Mouse (Mus musculus) adrenal gland, adult 2 months (tissue): ENCODE measurements around the gene Rps18. TPM values are rescaled to one million over a fixed set of nuclear protein-coding genes. Genes with fewer than 3 reads are reported as not detected.

Experiments used
- DNase-seq: peaks from one replicate; pipeline ENCODE4 v3.0.0; 2021
- polyA plus RNA-seq: library from polyadenylated mRNA; depleted of rRNA; stranded (reverse); fragments of >200 nt; gene quantifications from 2 replicates; pipeline ENCODE4 v1.2.3, GENCODE M21; 2012
- total RNA-seq, 2 experiments: library from RNA; stranded (reverse); gene quantifications; 2 replicates each; pipeline ENCODE4 v1.2.3; 2021

The Rps18 gene
- total and polyA plus RNA-seq, 3 experiments = 176 to 790 (median 541) TPM

DNA sequence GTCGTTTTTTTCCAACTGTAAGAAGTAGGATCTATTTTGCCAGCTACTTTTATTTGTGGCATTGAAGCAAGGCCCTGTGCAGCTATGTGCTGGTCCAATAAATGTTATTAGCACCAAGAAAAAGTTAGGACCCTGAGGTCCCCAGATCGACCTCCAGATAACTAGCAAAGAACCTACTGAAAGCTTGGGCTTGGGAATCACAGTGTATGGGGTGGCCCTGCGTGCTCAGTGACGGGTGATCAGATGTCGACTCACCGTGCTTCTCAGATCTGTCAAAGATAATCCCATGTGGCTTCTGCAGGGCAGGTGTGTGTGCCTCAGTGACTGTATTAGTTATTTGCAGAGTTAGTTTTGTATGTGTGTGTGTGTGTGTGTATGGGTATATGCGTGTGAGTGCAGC is 34.4 kb downstream of the Rps18 start:
- no peak for DNase-seq

- DNase-seq = peak; percentile 88
Measured at GRCm38 (mm10) chr17:33920282-33921097, 35.3 kb downstream of the Rps18 start.

DNA sequence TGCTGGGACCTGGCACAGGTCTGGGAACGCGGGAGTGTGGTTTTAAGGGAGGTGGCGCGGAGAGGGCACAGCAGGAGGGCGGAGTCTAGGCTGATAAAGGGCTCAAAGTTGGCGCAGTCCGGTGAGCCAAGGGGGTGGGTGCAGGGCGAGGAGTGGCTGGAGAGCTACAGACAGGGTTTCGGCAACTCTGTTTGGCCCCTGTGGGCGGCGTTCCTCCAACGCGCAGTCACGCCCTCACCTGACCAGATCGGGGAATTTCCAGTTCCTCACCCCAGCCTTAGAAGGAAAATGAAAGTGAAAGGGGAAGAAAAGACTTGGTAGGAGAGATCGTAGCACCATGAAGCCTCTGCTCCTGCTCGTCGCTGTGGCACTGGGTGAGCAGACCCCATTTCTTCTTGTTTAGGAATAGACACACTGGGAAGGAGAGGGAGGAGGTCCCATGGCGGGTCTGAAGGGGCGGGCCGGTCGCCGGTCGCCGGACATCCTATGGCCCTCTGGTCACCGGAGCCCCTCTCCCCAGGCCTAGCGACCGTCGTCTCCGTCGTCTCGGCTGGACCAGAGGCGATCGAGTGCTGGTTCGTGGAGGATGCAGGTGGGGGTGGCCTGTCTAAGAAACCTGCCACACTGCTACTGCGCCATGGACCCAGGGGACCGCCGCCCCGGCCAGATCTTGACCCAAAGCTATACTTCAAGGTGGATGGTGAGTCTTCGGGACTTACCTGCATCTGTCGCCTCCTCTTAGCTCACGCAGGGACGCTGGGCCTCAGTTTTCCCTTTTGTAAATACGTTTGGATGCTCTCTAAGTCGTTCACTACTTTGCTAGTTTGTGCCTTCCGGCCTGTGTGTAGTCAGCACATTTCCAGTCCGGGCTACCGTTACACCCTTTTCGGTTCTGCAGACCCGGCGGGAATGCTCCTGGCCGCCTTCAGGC is 36.2 kb downstream of the Rps18 start:
- DNase-seq = peak; percentile 93

DNA sequence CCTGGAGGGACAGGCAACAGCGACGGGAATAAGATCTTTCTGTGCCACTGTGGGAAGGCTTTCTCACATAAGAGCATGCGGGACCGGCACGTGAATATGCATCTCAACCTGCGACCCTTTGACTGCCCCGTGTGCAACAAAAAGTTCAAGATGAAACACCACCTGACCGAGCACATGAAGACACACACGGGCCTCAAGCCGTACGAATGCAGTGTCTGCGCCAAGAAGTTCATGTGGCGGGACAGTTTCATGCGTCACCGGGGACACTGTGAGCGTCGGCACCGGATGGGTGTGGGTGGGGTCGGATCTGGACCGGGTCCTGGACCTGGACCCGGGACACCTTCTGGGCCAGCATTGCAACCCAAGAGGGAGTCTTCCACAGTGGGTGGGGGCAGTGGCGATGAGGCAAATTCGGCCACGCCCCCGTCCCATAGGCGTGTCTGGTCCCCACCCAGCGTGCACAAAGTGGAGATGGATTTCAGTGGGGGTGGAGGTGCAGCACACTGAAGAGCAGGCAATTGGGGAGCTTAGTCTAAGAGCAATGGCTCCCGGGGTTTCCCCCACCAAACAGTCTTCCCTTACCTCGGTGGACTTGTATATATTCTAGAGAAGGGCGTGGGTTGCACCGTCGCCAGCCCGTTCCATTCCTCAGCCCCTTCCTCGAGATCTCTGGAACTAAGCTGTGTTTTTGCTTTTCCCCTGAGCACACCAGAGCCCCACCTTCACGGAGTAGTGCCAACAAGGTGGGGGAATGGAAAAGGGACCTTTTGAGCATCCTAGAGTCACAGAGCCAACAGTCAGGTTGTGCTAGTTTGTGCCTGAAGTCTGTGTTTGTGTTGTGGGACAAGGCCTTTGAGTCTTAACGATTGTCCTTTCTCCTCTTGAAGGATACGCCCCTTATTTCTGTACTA is 37.3 kb downstream of the Rps18 start:
- DNase-seq = peak; percentile 39

DNA sequence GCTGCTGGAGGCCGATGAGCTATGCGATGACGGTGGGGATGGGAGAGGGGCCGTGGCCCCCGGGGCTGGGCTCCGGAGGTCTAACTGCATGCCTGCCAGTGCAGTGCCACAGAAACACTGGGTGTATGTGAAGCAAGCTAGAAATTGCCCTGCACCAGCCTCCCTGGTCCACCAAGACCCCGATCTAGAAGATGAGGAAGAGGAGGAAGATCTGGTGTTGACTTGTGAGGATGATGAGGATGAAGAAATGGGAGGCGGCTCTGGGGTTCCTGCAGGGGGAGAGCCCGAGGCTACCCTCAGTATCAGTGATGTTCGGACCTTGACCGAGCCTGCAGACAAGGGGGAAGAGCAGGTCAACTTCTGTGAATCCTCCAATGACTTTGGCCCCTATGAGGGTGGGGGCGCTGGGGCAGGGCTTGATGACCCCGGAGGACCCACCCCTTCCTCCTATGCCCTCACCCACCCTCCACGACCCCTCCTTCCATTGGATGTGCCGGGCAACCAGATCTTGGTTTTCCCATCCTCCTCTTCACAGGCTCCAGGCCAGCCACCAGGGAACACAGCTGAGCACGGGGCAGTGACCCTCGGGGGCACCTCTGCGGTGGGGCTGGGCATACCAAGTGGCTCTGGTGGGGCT is 38.0 kb downstream of the Rps18 start:
- peak; percentile 26 for DNase-seq

DNA sequence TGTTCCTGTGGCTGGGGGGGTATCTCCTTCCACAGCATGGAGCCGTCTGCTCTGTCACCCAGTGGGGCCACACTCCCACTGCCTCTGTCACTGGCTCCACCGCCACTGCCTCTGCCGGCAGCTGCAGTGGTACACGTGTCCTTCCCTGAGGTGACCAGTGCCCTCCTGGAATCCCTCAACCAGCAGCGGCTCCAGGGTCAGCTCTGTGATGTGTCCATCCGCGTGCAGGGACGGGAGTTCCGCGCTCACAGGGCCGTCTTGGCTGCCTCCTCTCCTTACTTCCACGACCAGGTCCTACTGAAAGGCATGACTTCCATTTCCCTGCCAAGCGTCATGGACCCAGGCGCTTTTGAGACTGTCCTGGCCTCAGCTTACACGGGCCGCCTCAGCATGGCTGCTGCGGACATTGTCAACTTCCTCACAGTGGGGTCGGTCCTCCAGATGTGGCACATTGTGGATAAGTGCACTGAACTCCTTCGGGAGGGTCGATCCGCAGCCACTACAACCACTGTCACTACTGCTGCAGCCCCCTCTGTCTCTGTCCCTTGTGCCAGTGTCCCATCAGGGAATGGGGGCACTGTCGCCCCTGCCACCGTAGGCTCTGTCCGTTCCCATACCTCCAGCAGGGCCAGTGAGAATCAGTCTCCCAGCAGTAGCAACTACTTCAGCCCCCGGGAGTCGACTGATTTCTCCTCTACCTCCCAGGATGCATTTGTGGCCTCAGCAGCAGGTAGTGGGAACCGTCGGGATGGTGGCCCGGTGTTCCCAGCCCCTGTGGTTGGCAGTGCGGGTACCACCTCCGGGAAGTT is 38.8 kb downstream of the Rps18 start:
- peak; percentile 28 for DNase-seq

DNA sequence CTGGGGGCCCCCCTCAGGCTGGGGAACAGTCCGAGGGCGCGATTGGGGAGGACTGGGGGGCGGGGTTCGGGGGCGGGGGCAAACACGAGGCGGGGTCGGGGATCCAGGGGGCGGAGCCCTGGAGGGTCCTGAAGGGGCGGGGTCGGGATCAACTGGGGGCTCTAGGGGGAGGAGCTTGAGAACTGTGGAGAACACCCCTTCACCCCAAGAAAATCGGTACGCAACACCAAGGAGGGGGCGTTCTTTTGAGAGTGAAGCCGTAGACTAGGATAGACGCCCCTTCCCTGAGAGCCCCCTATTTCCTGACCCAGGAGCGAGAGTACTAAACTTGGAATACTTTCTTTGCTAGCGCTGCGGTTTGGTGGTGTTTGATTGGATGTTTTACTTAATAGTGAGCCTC is 39.5 kb downstream of the Rps18 start:
- DNase-seq = no peak

DNA sequence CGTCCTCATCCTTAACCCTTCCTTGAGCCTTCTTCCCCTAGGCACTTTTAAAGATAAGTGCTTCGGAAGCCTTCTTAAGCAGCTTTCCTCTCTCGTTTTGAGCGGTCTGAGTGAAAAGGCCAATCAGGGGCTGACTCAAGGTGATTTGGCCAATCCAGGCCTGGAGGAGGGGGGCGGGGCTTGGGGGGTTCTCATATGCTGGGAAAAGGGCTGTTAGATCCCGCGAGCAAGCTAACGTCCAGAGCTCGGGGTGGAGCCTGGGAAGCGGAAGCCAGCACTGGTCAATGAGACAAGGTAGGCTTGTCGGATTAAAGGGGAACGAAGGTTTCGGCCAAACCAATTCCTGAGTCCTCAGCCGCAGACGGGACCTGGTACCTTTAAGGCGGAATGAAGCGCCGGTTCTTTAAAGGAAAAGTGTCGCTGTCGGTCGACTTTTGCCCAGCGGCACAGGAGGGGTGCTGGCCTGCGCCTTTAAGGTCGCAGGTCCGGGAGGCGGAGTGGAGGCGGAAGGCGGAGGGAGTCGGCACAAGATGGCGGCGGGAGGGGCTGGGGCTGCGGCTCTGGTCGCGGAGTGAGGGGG is 40.0 kb downstream of the Rps18 start, which contains the start of the genes Tapbp and Zbtb22:
Gene Tapbp (plus strand): TSS at position 229 of the 580 bp plus-strand sequence.
Gene Zbtb22 (plus strand): TSS at position 234 of the 580 bp plus-strand sequence.
- DNase-seq = peak; percentile 97

DNA sequence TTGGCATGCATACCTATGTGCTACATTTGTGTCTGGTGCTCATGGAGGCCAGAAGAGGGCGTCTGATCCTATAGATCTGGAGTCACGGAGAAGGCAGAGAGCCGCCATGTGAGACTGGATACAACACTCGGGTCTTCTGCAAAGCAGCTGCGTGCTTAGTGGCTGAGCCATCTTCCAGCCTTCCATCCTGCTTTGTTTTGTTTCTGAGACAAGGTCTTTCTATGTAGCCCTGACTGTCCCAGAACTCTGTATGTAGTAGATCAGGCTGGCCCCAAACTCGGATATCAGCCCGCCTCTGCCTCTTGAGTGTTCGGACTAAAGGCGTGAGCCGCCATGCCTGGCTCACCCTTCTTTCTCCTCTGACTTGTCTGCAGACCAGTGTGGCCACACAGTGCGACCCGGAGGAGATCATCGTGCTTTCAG is 40.8 kb downstream of the Rps18 start:
- no peak for DNase-seq

DNA sequence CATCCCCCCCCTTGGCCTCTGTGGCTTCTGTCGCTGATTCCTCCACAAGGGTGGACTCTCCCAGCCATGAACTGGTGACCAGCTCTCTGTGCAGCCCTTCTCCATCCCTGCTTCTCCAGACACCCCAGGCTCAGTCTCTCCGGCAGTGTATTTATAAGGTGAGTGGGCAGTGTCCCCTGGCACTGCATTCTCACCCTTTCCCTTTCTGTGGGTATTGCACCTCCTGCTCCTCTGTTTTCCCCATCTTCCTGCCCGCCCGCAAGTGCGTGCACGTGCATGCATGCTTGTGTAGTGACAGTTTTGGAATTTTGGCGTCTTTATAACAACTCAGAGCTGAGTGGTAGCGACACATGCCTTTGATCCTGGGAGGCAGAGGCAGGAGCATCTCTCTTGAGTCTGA is 41.9 kb downstream of the Rps18 start:
- no peak for DNase-seq

- no peak for DNase-seq
Measured at GRCm38 (mm10) chr17:33913264-33913663, 42.5 kb downstream of the Rps18 start.

- DNase-seq = peak; percentile 16
Measured at GRCm38 (mm10) chr17:33911813-33912414, 43.9 kb downstream of the Rps18 start.

DNA sequence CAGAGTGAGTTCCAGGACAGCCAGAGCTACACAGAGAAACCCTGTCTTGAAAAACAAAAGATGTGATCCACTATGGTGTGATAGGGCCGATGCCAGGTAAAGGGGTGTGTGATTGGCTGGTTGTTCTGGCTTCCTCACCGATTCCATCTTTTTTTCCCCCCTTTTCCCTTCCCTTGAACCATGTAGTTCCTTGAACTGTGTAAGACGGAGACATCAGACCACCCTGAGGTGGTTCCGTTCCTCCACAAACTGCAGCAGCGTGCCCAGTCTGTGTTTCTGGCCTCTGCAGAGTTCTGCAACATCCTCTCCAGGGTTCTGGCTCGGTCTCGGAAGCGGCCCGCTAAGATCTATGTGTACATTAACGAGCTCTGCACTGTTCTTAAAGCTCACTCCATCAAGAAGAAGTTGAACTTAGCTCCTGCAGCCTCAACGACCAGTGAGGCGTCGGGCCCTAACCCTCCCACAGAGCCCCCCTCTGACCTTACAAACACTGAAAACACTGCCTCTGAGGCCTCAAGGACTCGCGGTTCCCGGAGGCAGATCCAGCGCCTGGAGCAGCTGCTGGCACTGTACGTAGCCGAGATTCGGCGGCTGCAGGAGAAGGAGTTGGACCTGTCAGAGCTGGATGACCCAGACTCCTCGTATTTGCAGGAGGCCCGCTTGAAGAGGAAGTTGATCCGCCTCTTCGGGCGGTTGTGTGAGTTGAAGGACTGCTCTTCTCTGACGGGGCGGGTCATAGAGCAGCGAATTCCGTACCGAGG is 44.6 kb downstream of the Rps18 start:
- no peak for DNase-seq

GRCm38 (mm10) chr17:33910346-33911051 is 45.3 kb downstream of the Rps18 start:
- no peak for DNase-seq

DNA sequence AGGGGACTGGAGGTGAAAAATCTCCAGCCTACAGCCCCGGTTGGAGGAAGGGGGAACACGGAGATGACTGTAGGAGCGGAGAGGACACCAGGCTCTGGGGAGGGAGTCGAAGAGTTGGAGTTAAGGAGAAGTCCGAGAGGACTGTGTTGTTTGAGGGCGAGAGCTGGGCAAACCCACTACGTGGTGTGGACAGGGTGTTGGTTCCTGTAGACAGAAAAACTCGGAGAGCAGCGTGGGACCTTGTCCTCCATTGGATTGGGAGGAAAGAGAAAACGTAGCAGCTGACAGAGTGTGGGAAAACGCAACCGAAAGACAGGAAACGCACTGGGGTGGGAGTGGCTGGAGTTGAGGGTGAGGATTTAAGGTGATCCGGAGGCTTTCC is 45.9 kb downstream of the Rps18 start:
- DNase-seq = peak; percentile 80

DNA sequence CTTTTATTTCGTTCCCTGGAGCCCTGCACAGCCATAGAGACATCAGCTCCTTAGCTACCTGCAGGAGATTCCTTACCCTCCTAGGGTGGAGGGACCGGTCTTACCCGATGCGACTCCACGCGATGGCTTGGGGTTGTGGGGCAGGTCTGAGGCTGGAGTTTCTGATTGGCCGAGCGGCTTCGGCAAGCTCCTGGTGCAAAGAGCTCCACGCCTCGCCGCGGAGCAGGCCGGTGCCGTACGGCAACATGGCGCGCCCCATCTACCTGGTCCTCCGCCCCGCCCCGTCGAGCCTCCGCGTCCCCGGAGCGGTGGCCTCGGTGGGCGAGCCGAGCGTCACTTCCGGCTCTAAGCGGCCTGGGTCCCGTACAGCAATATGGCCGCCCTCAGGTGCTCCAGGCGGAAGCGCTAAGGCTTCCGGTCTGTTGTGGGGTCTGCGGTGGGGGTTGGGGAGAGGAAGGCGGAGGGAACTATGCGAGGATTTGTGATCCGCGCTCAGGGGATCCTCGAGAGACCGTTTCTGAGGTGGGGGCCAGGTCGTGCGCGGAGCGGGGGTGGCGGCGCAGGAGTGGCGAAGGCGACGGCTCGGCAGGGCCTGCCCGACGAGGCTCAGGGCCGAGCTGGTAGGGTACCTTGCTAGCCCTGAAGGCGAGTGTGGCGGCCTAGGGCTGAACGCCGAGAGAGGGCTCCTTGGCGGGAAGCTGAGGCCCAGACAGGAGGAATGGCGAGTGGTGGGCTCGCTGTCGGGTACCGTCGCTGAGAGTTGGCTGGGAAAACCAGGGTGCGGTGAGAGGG is 46.5 kb downstream of the Rps18 start, which contains the start of gene Daxx:
Gene Daxx (plus strand): TSS at position 338 of the 792 bp plus-strand sequence.
- DNase-seq = peak; percentile 100
